Comparison of ENCODE assay signal across 20 mouse cellular contexts in the genomic region with DNA sequence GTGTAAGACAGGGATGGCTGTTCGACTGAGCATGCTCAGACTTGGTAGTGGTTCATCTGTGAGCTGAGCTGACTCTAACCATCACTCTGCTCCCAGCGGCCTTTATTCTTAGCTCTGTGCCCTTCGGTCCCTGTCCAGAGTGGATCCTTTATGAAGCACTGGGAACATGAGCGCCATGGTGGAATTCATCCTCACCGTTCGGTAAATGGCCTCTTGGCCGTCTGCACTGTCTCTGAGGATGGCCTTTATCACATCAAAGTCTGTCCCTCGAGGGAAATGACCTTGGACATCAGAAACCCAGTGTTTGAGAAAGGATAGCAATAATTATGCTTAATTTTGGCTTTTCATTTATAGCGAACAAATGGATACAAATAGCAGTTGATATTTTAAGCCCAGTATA.
DNase-seq lines count a peak whose midpoint lies in the region; ATAC-seq and TF ChIP-seq lines count a peak whose summit lies in the region.
"Had no signal": no experiment of that assay in that cellular context is flagged by ENCODE, and none has a peak within 500 bp of the region (broad histone marks: within the 10 kb centered on the region; RNA-seq: fewer than 3 reads in every experiment).

No protein-coding gene starts in this region.

- intact Hi-C loops in heart, postnatal 10 days (cut with DNase I) = no loop called here

- no peaks in the 10 kb centered on the region for H3K27me3 ChIP-seq in heart, embryonic 10.5 days (ENCODE audit: insufficient read depth, poor library complexity, severe bottlenecking)
- no peaks in the 10 kb centered on the region for H3K27me3 ChIP-seq in midbrain, embryonic 11.5 days (ENCODE audit: control insufficient read depth, insufficient read depth, low read length)
- H3K27me3 ChIP-seq in midbrain, embryonic 14.5 days (ENCODE audit: control insufficient read depth, insufficient read depth, low read length) = no peaks in the 10 kb centered on the region
- H3K27me3 ChIP-seq in embryonic facial prominence, embryonic 13.5 days = no peaks in the 10 kb centered on the region
- no peaks in the 10 kb centered on the region for H3K27me3 ChIP-seq in limb, embryonic 14.5 days (ENCODE audit: control insufficient read depth, insufficient read depth, low read length)
- H3K27me3 ChIP-seq: CH12.LX; heart, embryonic 13.5 days had no signal

- no peaks in the 10 kb centered on the region for H3K9me3 ChIP-seq in heart, embryonic 10.5 days
- no peaks in the 10 kb centered on the region for H3K9me3 ChIP-seq in midbrain, embryonic 11.5 days (ENCODE audit: control insufficient read depth, low read length)
- no peaks in the 10 kb centered on the region for H3K9me3 ChIP-seq in midbrain, embryonic 14.5 days (ENCODE audit: control insufficient read depth, low read length)
- H3K9me3 ChIP-seq in embryonic facial prominence, embryonic 13.5 days = no peaks in the 10 kb centered on the region
- H3K9me3 ChIP-seq in limb, embryonic 14.5 days (ENCODE audit: control insufficient read depth, low read length) = no peaks in the 10 kb centered on the region
- H3K9me3 ChIP-seq: heart, embryonic 13.5 days had no signal

- H3K36me3 ChIP-seq in heart, embryonic 10.5 days = no peaks in the 10 kb centered on the region
- H3K36me3 ChIP-seq in midbrain, embryonic 11.5 days (ENCODE audit: control insufficient read depth, insufficient read depth, low read length) = no peaks in the 10 kb centered on the region
- H3K36me3 ChIP-seq in midbrain, embryonic 14.5 days (ENCODE audit: control insufficient read depth, insufficient read depth, low read length) = no peaks in the 10 kb centered on the region
- H3K36me3 ChIP-seq in embryonic facial prominence, embryonic 13.5 days = no peaks in the 10 kb centered on the region
- H3K36me3 ChIP-seq in limb, embryonic 14.5 days (ENCODE audit: control insufficient read depth, insufficient read depth, low read length) = no peaks in the 10 kb centered on the region
- H3K36me3 ChIP-seq: heart, embryonic 13.5 days had no signal

- ATAC-seq in midbrain, embryonic 11.5 days (ENCODE audit: low FRiP score) = no peak
- ATAC-seq in midbrain, embryonic 14.5 days (ENCODE audit: low FRiP score, low TSS enrichment) = no peak
- ATAC-seq in embryonic facial prominence, embryonic 13.5 days (ENCODE audit: insufficient number of reproducible peaks, insufficient read depth, low FRiP score, low TSS enrichment, low read depth) = no peak
- ATAC-seq in limb, embryonic 14.5 days (ENCODE audit: low FRiP score, low read depth) = no peak

- H3K27ac ChIP-seq in heart, embryonic 10.5 days = 0 out of 2 replicates have a peak overlapping the region, but pooled peaks have one; percentile 13
- H3K27ac ChIP-seq in midbrain, embryonic 11.5 days (ENCODE audit: low read depth, low read length) = no peak overlapping the region
- no peak overlapping the region for H3K27ac ChIP-seq in midbrain, embryonic 14.5 days (replicated peaks; ENCODE audit: low read depth, low read length)
- H3K27ac ChIP-seq in embryonic facial prominence, embryonic 13.5 days = peak overlapping the region; percentile 79; the same call in 1 of the 2 replicates
- peak overlapping the region; percentile 73; the same call in 1 of the 2 replicates for H3K27ac ChIP-seq in limb, embryonic 14.5 days (replicated peaks; ENCODE audit: low read depth, low read length)
- H3K27ac ChIP-seq: heart, embryonic 13.5 days had no signal

- TF ChIP-seq POLR2A in limb, embryonic 14.5 days (IDR thresholded peaks at IDR 0.05; ENCODE audit: borderline replicate concordance, extremely low read depth, insufficient read depth, insufficient read length) = no peak

- no peak overlapping the region for H3K9ac ChIP-seq in midbrain, embryonic 11.5 days (ENCODE audit: low read length)
- H3K9ac ChIP-seq in midbrain, embryonic 14.5 days (replicated peaks; ENCODE audit: low read length) = no peak overlapping the region
- H3K9ac ChIP-seq in embryonic facial prominence, embryonic 13.5 days = no peak overlapping the region
- no peak overlapping the region for H3K9ac ChIP-seq in limb, embryonic 14.5 days (ENCODE audit: low read depth, low read length, severe bottlenecking)
- H3K9ac ChIP-seq: heart, embryonic 13.5 days had no signal

- H3K4me1 ChIP-seq in heart, embryonic 10.5 days = peaks cover 13% of the 10 kb centered on the region
- peaks cover 11% of the 10 kb centered on the region for H3K4me1 ChIP-seq in midbrain, embryonic 11.5 days (ENCODE audit: control insufficient read depth, insufficient read depth, low read length)
- peaks cover 20% of the 10 kb centered on the region for H3K4me1 ChIP-seq in midbrain, embryonic 14.5 days (ENCODE audit: control insufficient read depth, insufficient read depth, low read length)
- peaks cover 15% of the 10 kb centered on the region for H3K4me1 ChIP-seq in embryonic facial prominence, embryonic 13.5 days
- H3K4me1 ChIP-seq in limb, embryonic 14.5 days (ENCODE audit: control insufficient read depth, insufficient read depth, low read length) = peaks cover 12% of the 10 kb centered on the region

- H3K4me3 ChIP-seq in heart, embryonic 10.5 days = no peak overlapping the region
- no peak overlapping the region for H3K4me3 ChIP-seq in midbrain, embryonic 11.5 days (ENCODE audit: low read depth, low read length)
- H3K4me3 ChIP-seq in midbrain, embryonic 14.5 days (replicated peaks; ENCODE audit: low read depth, low read length) = no peak overlapping the region
- H3K4me3 ChIP-seq in embryonic facial prominence, embryonic 13.5 days = no peak overlapping the region
- no peak overlapping the region for H3K4me3 ChIP-seq in limb, embryonic 14.5 days (replicated peaks; ENCODE audit: low read length)
- H3K4me3 ChIP-seq: erythroblast, embryonic 14.5 days; heart, embryonic 13.5 days had no signal

- DNase-seq in heart, embryonic 10.5 days (ENCODE audit: low spot score) = peak; percentile 68
- no peak for DNase-seq in heart, postnatal 10 days
- DNase-seq in midbrain, embryonic 11.5 days (ENCODE audit: low spot score, missing footprints) = peak; percentile 87
- DNase-seq in midbrain, embryonic 14.5 days = no peak
- no peak for DNase-seq in limb, embryonic 14.5 days (ENCODE audit: low spot score)
- no peak for DNase-seq in yolk sac, embryonic 10.5 days (ENCODE audit: low spot score)
- DNase-seq in frontal cortex, postnatal 10 days (ENCODE audit: low spot score in 2 of 2) = no peak
- DNase-seq: adrenal gland, postnatal 25 days; cerebellum, adult 11-12 months; cerebellum, postnatal 25 days; heart, adult 11 months; heart, postnatal 36 days; lung, adult 2 months; right cerebral cortex, postnatal 4 days; thymus, adult 2 months had no signal

- 71% methylated on average over 9 of the region's 9 CpGs for WGBS in heart, embryonic 10.5 days
- 63% methylated on average over 9 of the region's 9 CpGs for WGBS in midbrain, embryonic 11.5 days
- WGBS in midbrain, embryonic 14.5 days = 49% methylated on average over 9 of the region's 9 CpGs
- 59% methylated on average over 9 of the region's 9 CpGs for WGBS in embryonic facial prominence, embryonic 13.5 days
- 85% methylated on average over 9 of the region's 9 CpGs for WGBS in limb, embryonic 14.5 days

- H3K4me2 ChIP-seq in midbrain, embryonic 11.5 days = no peak overlapping the region
- H3K4me2 ChIP-seq in midbrain, embryonic 14.5 days (ENCODE audit: low read length) = no peak overlapping the region
- H3K4me2 ChIP-seq in embryonic facial prominence, embryonic 13.5 days = no peak overlapping the region
- H3K4me2 ChIP-seq in limb, embryonic 14.5 days (replicated peaks; ENCODE audit: low read depth, low read length, severe bottlenecking) = no peak overlapping the region
- H3K4me2 ChIP-seq: heart, embryonic 13.5 days; liver, embryonic 11.5 days had no signal

Comparison
In these comparisons a context has a peak if more than half of its experiments do, and no peak if none do; other contexts are left out.
1. DNase-seq: peak in heart, embryonic 10.5 days (single experiment) and midbrain, embryonic 11.5 days (single experiment); none in heart, postnatal 10 days (0 of 2), midbrain, embryonic 14.5 days (single experiment), limb, embryonic 14.5 days (single experiment), yolk sac, embryonic 10.5 days (single experiment) and frontal cortex, postnatal 10 days (0 of 2).
2. H3K27ac ChIP-seq: peak in heart, embryonic 10.5 days (single experiment), embryonic facial prominence, embryonic 13.5 days (single experiment) and limb, embryonic 14.5 days (single experiment); none in midbrain, embryonic 11.5 days (single experiment) and midbrain, embryonic 14.5 days (single experiment).